Mouse (Mus musculus) brain, embryonic 18.5 days (tissue): ENCODE measurements around the gene Cntn5.

ENCODE experiments used
- DNase-seq: peaks from one replicate; pipeline ENCODE4 v3.0.0-alpha.2; 2012; ENCODE audit warnings: low read depth, low spot score

Cntn5 gene

DNA sequence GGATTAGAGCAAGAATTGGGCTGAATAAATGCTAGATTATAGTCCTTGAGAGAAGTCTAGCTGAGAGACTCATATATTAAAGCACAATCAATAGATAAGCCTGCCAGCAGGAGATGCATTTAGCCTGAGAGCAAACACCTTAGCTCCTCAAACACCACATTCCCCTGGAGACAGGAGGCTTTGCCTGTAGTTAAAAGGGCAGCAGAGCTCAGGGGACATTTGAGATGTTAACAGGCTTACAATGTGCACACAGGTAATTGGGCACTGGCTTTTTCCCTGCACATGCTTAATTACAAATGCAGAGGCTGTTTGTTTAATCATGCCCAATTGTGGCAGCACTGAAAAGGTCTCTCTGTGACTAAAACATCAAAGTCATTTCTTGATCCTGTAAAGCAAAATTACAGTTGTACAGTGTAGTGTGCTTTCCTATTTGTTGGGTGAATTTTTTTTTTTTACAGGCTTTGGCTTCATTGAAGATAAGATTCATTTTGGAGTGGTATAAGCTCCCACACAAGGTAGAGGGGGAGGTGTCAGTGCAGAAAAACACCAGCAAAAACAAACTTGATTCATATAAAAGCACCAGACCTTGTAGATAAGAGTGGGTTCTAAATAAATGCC lies 457.2 kb downstream of the Cntn5 start:
- DNase-seq, result no peak

DNA sequence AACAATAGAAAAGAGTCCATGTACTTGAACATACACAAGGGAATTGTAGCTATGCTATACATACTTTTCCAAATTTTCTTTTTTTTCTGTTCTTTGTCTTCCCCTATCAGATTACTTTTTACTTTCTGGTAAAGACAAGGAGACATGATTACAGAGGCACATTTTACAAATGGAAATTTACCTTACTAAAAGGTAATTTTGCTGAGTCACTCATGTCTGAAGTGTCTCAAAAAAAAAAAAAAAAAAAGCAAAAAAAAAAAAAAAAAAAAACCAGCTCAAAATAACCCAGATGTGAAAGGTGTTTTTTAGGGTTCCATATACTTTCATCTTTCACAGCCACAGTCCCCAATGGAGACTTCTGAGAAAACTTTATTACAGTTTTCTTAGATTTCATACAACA lies 492.5 kb downstream of the Cntn5 start:
- no peak for DNase-seq

- DNase-seq, result no peak
Measured at GRCm38 (mm10) chr9:10400099-10400498, 504.5 kb downstream of the Cntn5 start.

DNA sequence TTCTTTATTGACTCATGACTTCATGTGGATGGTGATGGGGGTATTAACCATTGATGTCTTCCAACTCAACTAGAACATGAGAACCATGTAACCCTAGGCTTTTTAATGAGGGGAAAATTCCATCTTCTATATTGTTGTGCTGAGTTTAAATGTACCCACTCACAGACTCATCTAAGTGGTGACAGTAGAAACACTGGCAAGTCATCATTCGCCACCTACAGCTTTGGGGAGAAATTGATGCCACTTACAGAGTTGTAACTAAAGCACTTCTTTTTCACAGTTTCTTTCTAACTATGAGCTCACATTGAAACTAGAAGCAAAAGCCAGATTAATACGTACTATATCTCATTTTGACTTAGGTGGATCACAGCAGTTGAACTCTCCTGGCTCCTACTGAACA lies 514.7 kb downstream of the Cntn5 start:
- no peak for DNase-seq

DNA sequence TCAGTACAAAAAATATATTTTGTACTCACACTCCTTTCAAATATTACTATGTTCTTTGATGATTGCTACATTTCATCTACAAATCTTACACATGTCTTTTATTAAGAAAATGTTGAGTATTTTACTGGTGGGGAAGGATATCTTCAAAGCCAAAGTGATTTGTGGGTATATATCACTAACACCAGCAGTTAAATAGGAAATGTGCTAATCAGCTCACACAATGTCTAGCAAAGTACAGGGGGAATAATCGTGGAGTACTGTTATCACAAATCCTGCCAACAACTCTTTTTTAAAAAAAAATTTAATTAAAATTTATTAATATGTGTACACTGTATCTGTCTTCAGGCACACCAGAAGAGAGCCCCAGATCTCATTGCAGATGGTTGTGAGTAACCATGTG lies 520.1 kb downstream of the Cntn5 start:
- DNase-seq, result no peak

- DNase-seq, result no peak
Measured at GRCm38 (mm10) chr9:10383140-10383539, 521.4 kb downstream of the Cntn5 start.

DNA sequence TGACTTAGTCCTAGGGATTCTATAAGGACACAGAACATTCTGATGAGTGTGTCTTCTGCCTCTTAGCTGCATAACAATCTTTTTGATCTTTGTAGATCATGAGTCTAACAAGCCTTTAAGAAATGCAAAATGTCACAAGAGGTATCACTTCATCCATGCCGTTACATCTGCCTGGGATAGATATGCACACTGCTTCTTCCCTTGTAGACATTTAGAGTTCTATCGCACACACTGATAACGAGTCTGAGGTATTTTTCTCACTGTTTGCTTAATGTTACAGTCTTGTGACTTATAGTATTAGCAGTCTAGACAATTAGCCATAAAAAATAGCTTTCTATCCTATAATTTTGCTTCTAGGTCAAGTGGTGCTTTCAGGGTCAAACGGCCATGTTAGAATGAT lies 522.9 kb downstream of the Cntn5 start:
- DNase-seq, result no peak

GRCm38 (mm10) chr9:10376261-10376660 lies 528.3 kb downstream of the Cntn5 start:
- no peak for DNase-seq

DNA sequence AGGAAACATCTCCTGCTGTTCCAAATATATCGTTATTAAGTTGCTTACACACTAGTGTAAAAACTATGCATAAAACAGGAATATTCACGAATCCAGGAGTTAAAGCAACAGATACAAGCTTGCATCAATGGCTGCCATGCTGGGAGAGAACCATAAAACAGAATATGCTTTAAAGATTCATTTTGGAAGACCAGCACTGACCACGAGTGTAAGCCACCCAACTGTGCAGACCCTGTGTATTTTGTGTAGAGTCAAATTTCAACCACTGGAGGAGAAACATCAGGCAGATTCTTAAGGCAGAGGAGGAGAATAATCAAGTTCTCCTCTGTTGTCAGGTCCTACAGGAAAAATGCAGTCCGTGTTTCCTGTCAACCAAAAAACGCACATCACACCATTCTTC lies 535.6 kb downstream of the Cntn5 start:
- no peak for DNase-seq

DNA sequence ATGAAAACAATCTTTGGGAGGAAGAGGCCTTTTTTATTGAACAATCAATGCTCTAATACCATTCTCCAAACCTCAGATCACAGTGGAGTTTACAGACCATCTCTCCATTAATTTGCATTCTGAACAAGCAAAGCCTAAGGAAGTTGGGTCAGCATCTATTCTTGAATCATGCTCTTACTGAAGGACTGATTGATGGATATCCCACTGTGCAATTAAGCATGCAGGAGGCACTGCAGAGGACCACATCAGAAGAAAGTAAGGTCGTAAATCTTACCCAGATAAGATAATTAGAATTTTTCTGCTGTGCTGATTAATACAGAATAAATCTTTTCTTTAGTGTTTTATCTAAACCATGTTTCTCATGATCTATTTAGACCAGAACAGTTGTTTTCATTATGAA lies 536.2 kb downstream of the Cntn5 start:
- DNase-seq, result no peak

GRCm38 (mm10) chr9:10366246-10366955 lies 538.2 kb downstream of the Cntn5 start:
- no peak for DNase-seq

GRCm38 (mm10) chr9:10350909-10351655 lies 553.5 kb downstream of the Cntn5 start:
- no peak for DNase-seq

DNA sequence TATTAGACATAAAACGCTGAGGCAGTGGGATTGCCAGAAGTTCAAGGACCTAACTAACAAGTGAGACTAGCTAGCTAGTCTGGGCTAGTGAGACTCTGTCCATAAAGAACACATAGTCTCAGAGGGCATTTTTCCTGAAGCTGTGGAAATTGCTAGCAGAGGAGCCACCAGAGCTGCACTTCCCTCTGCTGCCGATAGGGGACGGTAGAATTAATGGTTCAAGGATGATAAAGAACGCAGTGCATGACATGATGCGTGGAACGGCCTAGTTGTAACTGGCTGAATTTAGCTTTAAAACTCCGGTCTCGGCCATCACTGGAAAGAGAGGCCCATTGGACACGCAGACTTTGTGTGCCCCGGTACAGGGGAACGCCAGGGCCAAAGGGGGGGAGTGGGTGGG lies 555.8 kb downstream of the Cntn5 start:
- no peak for DNase-seq

DNA sequence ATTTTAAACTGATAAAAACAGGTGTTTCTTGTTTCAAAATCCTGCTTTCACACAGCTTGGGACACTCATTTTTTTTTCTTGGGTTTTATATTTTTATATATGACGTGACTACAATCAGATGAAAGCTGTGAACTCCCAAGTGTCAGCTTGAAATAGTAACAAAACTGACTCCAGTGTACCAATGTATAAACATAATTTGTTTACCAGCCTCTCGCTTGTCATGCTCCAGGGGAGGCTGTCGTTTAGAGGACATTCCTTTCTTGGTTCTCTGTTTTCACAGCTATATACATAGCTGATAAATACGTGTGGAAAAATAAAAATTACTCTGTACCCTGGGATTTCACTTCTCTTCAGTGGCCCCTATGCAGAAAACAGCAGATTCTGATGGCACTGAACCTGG lies 556.4 kb downstream of the Cntn5 start:
- no peak for DNase-seq

GRCm38 (mm10) chr9:10340751-10341150 lies 563.8 kb downstream of the Cntn5 start:
- DNase-seq, result no peak

DNA sequence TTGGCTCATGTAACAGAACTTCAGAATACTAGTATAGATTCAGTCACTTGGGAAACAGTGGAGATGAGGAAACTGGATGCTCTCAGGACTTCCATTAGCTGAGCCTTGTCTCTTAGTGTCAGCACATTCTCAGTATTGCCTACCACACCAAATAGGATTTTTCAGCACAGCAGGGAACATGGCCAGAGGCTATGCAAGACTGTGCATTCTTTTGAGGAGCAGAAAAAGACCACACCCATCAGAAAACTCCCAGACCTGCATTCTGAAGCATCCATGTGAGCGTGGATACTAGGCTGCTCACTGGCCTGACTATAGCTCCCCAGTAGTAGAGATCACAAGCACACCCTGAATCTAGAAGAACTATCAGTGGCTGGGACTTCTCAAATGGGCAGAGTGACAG lies 564.9 kb downstream of the Cntn5 start:
- DNase-seq, result no peak

GRCm38 (mm10) chr9:10324697-10325368 lies 579.7 kb downstream of the Cntn5 start:
- no peak for DNase-seq

GRCm38 (mm10) chr9:10269342-10269741 lies 635.2 kb downstream of the Cntn5 start:
- DNase-seq, result peak; percentile 74

GRCm38 (mm10) chr9:10268836-10269235 lies 635.7 kb downstream of the Cntn5 start:
- DNase-seq, result no peak

DNA sequence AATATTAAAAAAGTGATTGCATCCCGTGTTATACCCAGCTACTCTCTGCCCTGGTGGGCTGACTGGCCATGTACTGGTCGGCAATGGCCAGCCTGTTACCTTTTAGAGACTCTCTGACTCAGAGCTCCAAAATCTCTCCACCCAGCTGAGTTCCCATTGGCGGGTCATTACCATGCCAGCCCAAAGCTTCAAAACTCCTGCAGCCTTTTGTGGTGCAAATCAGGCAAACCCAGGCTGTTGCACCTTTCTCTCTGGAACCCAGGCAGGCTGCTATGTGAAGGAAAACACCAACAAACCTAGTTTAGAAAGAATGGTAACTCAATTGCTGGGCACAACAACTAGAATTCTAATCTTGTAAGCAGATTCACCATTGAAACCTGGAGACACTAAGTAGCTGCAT lies 639.0 kb downstream of the Cntn5 start:
- DNase-seq, result no peak

DNA sequence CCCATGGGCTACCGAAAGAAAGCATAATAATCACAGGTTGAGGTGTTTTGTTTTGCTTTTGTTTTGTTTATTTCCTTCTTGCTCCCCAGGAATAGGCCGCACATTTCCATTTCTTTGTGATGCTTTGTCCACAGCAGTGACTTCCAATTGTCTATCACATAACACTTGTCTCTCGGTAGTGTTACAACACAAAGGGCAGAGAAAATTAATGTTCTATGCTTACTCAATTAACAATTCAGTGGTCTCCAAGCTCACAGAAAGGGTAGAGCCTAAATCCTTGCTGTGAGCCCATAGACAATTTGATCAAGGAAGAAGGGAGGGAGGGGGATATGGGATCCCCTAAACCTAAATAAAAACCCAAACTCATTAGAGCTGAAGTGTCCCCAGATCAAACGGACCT lies 671.2 kb downstream of the Cntn5 start:
- DNase-seq, result no peak

GRCm38 (mm10) chr9:10232066-10232465 lies 672.5 kb downstream of the Cntn5 start:
- no peak for DNase-seq
